Mouse (Mus musculus): ENCODE measurements around the gene Tspan5.

The Tspan5 gene

GRCm38 (mm10) chr3:138849755-138850301, 107.8 kb downstream of the Tspan5 start:
- DNase-seq (ENCODE audit: low spot score), result no peak

- no peak for DNase-seq (ENCODE audit: low spot score)
These were observed 109.9 kb downstream of the Tspan5 start for GRCm38 (mm10) chr3:138851876-138852275.

GRCm38 (mm10) chr3:138852982-138853689, 111.1 kb downstream of the Tspan5 start:
- no peak for DNase-seq (ENCODE audit: low spot score)

- DNase-seq (ENCODE audit: low spot score), result no peak
These were observed 112.2 kb downstream of the Tspan5 start for GRCm38 (mm10) chr3:138853996-138854836.

GRCm38 (mm10) chr3:138855387-138855786, 113.4 kb downstream of the Tspan5 start:
- DNase-seq (ENCODE audit: low spot score), result no peak

GRCm38 (mm10) chr3:138856946-138857345, 115.0 kb downstream of the Tspan5 start:
- no peak for DNase-seq (ENCODE audit: low spot score)

- no peak for DNase-seq (ENCODE audit: low spot score)
These were observed 116.0 kb downstream of the Tspan5 start for GRCm38 (mm10) chr3:138857805-138858546.

GRCm38 (mm10) chr3:138858649-138859048, 116.7 kb downstream of the Tspan5 start:
- DNase-seq (ENCODE audit: low spot score), result no peak

- no peak for DNase-seq (ENCODE audit: low spot score)
These were observed 117.2 kb downstream of the Tspan5 start for GRCm38 (mm10) chr3:138859166-138859565.

- no peak for DNase-seq (ENCODE audit: low spot score)
These were observed 117.7 kb downstream of the Tspan5 start for GRCm38 (mm10) chr3:138859666-138860065.

GRCm38 (mm10) chr3:138860257-138860760, 118.3 kb downstream of the Tspan5 start:
- DNase-seq (ENCODE audit: low spot score), result no peak

- DNase-seq (ENCODE audit: low spot score), result no peak
These were observed 119.0 kb downstream of the Tspan5 start for GRCm38 (mm10) chr3:138861032-138861431.

- no peak for DNase-seq (ENCODE audit: low spot score)
These were observed 119.6 kb downstream of the Tspan5 start for GRCm38 (mm10) chr3:138861589-138861988.

- DNase-seq (ENCODE audit: low spot score), result no peak
These were observed 122.2 kb downstream of the Tspan5 start for GRCm38 (mm10) chr3:138864166-138864648.

GRCm38 (mm10) chr3:138865271-138865670, 123.3 kb downstream of the Tspan5 start:
- no peak for DNase-seq (ENCODE audit: low spot score)

GRCm38 (mm10) chr3:138867149-138867848, 125.3 kb downstream of the Tspan5 start:
- DNase-seq (ENCODE audit: low spot score), result no peak

GRCm38 (mm10) chr3:138868409-138868808, 126.4 kb downstream of the Tspan5 start:
- no peak for DNase-seq (ENCODE audit: low spot score)

GRCm38 (mm10) chr3:138875282-138875681, 133.3 kb downstream of the Tspan5 start:
- DNase-seq (ENCODE audit: low spot score), result no peak

GRCm38 (mm10) chr3:138875936-138876335, 133.9 kb downstream of the Tspan5 start:
- DNase-seq (ENCODE audit: low spot score), result no peak

- DNase-seq (ENCODE audit: low spot score), result no peak
These were observed 134.4 kb downstream of the Tspan5 start for GRCm38 (mm10) chr3:138876418-138876817.

- DNase-seq (ENCODE audit: low spot score), result no peak
These were observed 135.0 kb downstream of the Tspan5 start for GRCm38 (mm10) chr3:138876931-138877361.
